Mouse (Mus musculus) bone marrow, adult 2 months (tissue): Measurements from ENCODE around the gene Supt4a.

ENCODE experiments used
- CTCF ChIP-seq: fragments of 200-500 bp; IDR thresholded peaks from 2 replicates; pipeline ENCODE4 v1.5.1; 2011; ENCODE audit warnings: low read length, control low read depth; ENCODE audit not compliant: control insufficient read depth, insufficient read depth
- POLR2A ChIP-seq: fragments of 200-500 bp; IDR thresholded peaks from 2 replicates; pipeline ENCODE4 v1.6.1; 2011; ENCODE audit warnings: low read depth, mild to moderate bottlenecking, control low read depth, low read length, borderline replicate concordance; ENCODE audit not compliant: control insufficient read depth

GRCm38 (mm10) chr11:87778100-87778765, 40.9 kb downstream of the Supt4a start:
- no peak for TF ChIP-seq CTCF
- no peak for TF ChIP-seq POLR2A
